Mouse (Mus musculus): Measurements from ENCODE around the gene Arhgap15. TPM values are rescaled to one million over a fixed set of nuclear protein-coding genes. Genes with fewer than 3 reads are reported as not detected.
A peak's percentile ranks its signal among the peaks of the same experiment; 100 is the strongest.

Arhgap15 gene
- total and polyA plus RNA-seq, 3 experiments, result 1.5 to 2.8 TPM; not detected in 1

DNA sequence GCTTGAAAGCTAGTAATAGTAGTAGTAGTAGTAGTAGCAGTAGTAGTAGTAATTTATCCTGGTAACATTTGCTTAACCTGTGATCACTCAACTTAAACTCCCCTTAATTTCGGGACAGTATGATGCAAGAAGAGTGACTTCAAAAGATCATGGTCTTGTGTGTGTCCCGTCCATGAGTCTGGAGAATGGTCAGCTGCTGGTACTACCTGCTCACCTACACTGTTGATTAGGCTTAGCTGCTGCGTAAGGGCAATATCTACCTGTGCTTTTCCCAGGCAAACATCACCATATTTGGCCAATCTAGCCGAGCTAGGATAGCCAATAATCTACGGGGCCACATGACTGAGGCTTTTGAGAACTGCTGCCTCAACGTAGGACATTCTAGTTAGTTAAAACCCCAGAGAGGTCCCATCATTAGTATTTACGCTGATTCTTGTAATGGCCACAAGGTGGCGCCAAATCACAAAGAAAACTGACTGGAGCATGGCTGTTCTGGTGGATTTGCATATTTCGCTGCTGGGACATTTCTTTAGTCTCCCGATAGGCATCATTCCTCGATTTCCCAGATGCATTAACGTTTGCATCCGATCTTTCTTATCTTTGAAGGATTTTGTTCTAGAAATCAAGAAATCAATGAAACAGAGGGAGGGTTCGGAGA is 26.0 kb upstream of the Arhgap15 start (continued):
- no peak for TF ChIP-seq USF2 (IDR thresholded peaks at IDR 0.05; ENCODE audit: borderline replicate concordance in 1 of 2, insufficient read depth in 1 of 2, low read depth in 1 of 2, low read length in 2 of 2)
- TF ChIP-seq GABPA (IDR thresholded peaks at IDR 0.05; ENCODE audit: low read depth, low read length), result no peak
- peak; percentile 23; the same call in 1 of the 2 replicates for TF ChIP-seq TBP (IDR thresholded peaks at IDR 0.05; ENCODE audit: low read depth, low read length)
- no peak for TF ChIP-seq MYB (IDR thresholded peaks at IDR 0.05; ENCODE audit: low read depth, low read length)
- no peak for TF ChIP-seq MEF2A (IDR thresholded peaks at IDR 0.05; ENCODE audit: extremely low read depth, insufficient replicate concordance, low read depth, low read length, poor library complexity, severe bottlenecking)
- TF ChIP-seq ZKSCAN1 (IDR thresholded peaks at IDR 0.05; ENCODE audit: low read depth, low read length), result no peak
- TF ChIP-seq ZC3H11A (IDR thresholded peaks at IDR 0.05; ENCODE audit: low read depth, low read length), result peak; percentile 99
- TF ChIP-seq ELF1 (IDR thresholded peaks at IDR 0.05; ENCODE audit: low read depth, low read length), result no peak
- TF ChIP-seq SIN3A (IDR thresholded peaks at IDR 0.05; ENCODE audit: low read length), result 0 out of 2 replicates have a peak, but pooled peaks have one; percentile 32
- 0 out of 2 replicates have a peak, but pooled peaks have one; percentile 38 for TF ChIP-seq MXI1 (IDR thresholded peaks at IDR 0.05; ENCODE audit: low read depth, low read length)
- peak; percentile 97 for TF ChIP-seq SMC3 (IDR thresholded peaks at IDR 0.05; ENCODE audit: low read depth, low read length)
- TF ChIP-seq RAD21 (IDR thresholded peaks at IDR 0.05; ENCODE audit: low read depth, low read length), result peak; percentile 99
- TF ChIP-seq TCF12 (IDR thresholded peaks at IDR 0.05; ENCODE audit: low read depth, low read length), result no peak
- TF ChIP-seq MAX (IDR thresholded peaks at IDR 0.05; ENCODE audit: low read length), result no peak
- TF ChIP-seq ZMIZ1 (IDR thresholded peaks at IDR 0.05; ENCODE audit: low read depth, low read length), result no peak
- TF ChIP-seq E2F4 (IDR thresholded peaks at IDR 0.05; ENCODE audit: borderline replicate concordance, low read depth, low read length), result no peak
- TF ChIP-seq MAFK (IDR thresholded peaks at IDR 0.05; ENCODE audit: borderline replicate concordance, low read depth, low read length), result no peak
- TF ChIP-seq CHD1 (IDR thresholded peaks at IDR 0.05; ENCODE audit: low read depth, low read length), result no peak
- no peak for TF ChIP-seq POLR2A (IDR thresholded peaks at IDR 0.05; ENCODE audit: control insufficient read depth in 1 of 2, insufficient read depth in 1 of 2, low read depth in 1 of 2, low read length in 2 of 2, poor library complexity in 1 of 2)
- peak; percentile 14; the same call in 1 of the 2 replicates for TF ChIP-seq MYC (IDR thresholded peaks at IDR 0.05; ENCODE audit: low read depth, low read length)
- no peak for TF ChIP-seq USF1 (IDR thresholded peaks at IDR 0.05; ENCODE audit: low read depth, low read length)
- TF ChIP-seq CHD2 (IDR thresholded peaks at IDR 0.05; ENCODE audit: low read length), result no peak
- no peak for TF ChIP-seq KAT2A (conservative IDR thresholded peaks at IDR 0.05; ENCODE audit: low read depth, low read length)

GRCm38 (mm10) chr2:43723104-43723541 is 25.5 kb upstream of the Arhgap15 start:
- H3K4me3 ChIP-seq (ENCODE audit: control insufficient read depth in 1 of 2, insufficient read depth in 1 of 2, low read depth in 2 of 2, low read length in 2 of 2), result peak overlapping the region in 1 of 2 experiments; percentile 38; a peak in 3 of 4 replicates
- TF ChIP-seq SIN3A (IDR thresholded peaks at IDR 0.05; ENCODE audit: low read length), result 0 out of 2 replicates have a peak, but pooled peaks have one; percentile 3
- no peak for TF ChIP-seq ELF1 (IDR thresholded peaks at IDR 0.05; ENCODE audit: low read depth, low read length)
- peaks cover 0 to 6% of the 10 kb centered on the region in 2 experiments; a peak in 1 of 4 replicates for H3K4me1 ChIP-seq (ENCODE audit: control insufficient read depth in 1 of 2, insufficient read depth in 2 of 2, low read length in 2 of 2)
- H3K27ac ChIP-seq (ENCODE audit: control insufficient read depth, low read depth, low read length), result no peak overlapping the region
- H3K27me3 ChIP-seq (ENCODE audit: control insufficient read depth in 1 of 2, insufficient read depth in 2 of 2, low read length in 2 of 2), result no peaks in the 10 kb centered on the region
- H3K79me2 ChIP-seq (ENCODE audit: control insufficient read depth, insufficient read depth, low read length, poor library complexity), result no peaks in the 10 kb centered on the region
- DNase-seq (ENCODE audit: low read depth, low spot score), result no peak
- peaks cover 0 to 8% of the 10 kb centered on the region in 2 experiments; a peak in 2 of 4 replicates for H3K36me3 ChIP-seq (ENCODE audit: control insufficient read depth in 1 of 2, insufficient read depth in 2 of 2, low read length in 2 of 2)
- H3K9me3 ChIP-seq (replicated peaks; ENCODE audit: insufficient read depth, low read length), result no peaks in the 10 kb centered on the region
- H3K9ac ChIP-seq (ENCODE audit: control insufficient read depth, low read depth, low read length, poor library complexity, severe bottlenecking), result peak overlapping the region; percentile 13; the same call in 1 of the 2 replicates
